Mouse (Mus musculus): ENCODE measurements around the gene Sgca. TPM values are rescaled to one million over a fixed set of nuclear protein-coding genes. Genes with fewer than 3 reads are reported as not detected.

Sgca gene
- polyA plus RNA-seq, 1 experiment from 2014 or later = 1.9 TPM

Other genes starting within 250 kb of the Sgca start
- gene Cdc34b, start 234.5 kb downstream of the Sgca start, polyA plus RNA-seq (2014; fragmentation: Nextera tagmentation; extraction: Ambion mirVana) = not detected in 2 replicates
- not detected in 2 replicates for gene Tmem92, start 193.6 kb downstream of the Sgca start, polyA plus RNA-seq (2014; fragmentation: Nextera tagmentation; extraction: Ambion mirVana)
- 111 and 128 TPM in 2 replicates for gene Col1a1, start 40.1 kb downstream of the Sgca start, polyA plus RNA-seq (2014; fragmentation: Nextera tagmentation; extraction: Ambion mirVana)
- gene Hils1, start 8.7 kb downstream of the Sgca start, polyA plus RNA-seq (2014; fragmentation: Nextera tagmentation; extraction: Ambion mirVana) = not detected in 2 replicates
- 15.3 and 17.0 TPM in 2 replicates for gene Ppp1r9b, start 14.7 kb upstream of the Sgca start, polyA plus RNA-seq (2014; fragmentation: Nextera tagmentation; extraction: Ambion mirVana)
- gene Samd14, start 33.6 kb upstream of the Sgca start, polyA plus RNA-seq (2014; fragmentation: Nextera tagmentation; extraction: Ambion mirVana) = 53.1 and 56.2 TPM in 2 replicates
- 16.2 and 17.9 TPM in 2 replicates for gene Pdk2, start 65.0 kb upstream of the Sgca start, polyA plus RNA-seq (2014; fragmentation: Nextera tagmentation; extraction: Ambion mirVana)
- gene Itga3, start 100.5 kb upstream of the Sgca start, polyA plus RNA-seq (2014; fragmentation: Nextera tagmentation; extraction: Ambion mirVana) = 4.9 and 5.2 TPM in 2 replicates
- gene Dlx3, start 143.8 kb upstream of the Sgca start, polyA plus RNA-seq (2014; fragmentation: Nextera tagmentation; extraction: Ambion mirVana) = 1.8 and 2.2 TPM in 2 replicates
- 0.11 TPM in 1 of 2 replicates, not detected in the other for gene Dlx4, start 169.9 kb upstream of the Sgca start, polyA plus RNA-seq (2014; fragmentation: Nextera tagmentation; extraction: Ambion mirVana)

All from neural tube, embryonic 11.5 days (tissue).